In the genomic region with DNA sequence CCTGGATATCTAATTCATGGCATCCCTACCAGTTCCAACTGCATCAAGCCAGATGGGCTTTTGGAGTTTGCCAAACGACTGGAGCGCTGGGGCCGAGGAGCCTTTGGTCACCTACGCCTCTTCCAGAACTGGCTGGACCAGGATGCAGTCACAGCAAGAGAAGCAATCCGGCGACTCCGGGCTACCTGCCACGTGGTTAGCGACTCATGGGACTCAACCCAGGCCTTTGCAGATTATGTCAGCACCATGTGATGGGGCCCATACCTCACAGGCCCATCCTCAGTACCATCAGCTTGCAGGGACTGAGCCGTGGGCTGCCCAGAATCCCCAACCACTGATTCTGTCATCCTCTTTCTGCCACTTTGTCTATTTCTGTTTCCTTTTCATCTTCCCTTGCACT, we compare ENCODE assay signal across 15 mouse cellular contexts.
"Had no signal": no experiment of that assay in that cellular context is flagged by ENCODE, and none has a peak within 500 bp of the region (broad histone marks: within the 10 kb centered on the region; RNA-seq: fewer than 3 reads in every experiment).

No protein-coding gene starts in this region.

- ATAC-seq: hindbrain, postnatal 0 days; intestine, embryonic 16.5 days; liver, embryonic 12.5 days had no signal

- DNase-seq: gastrocnemius, postnatal 14 days; gastrocnemius, postnatal 36 days; heart, adult 18-20 months; heart, postnatal 14 days; heart, postnatal 36 days; kidney, adult 11 months; kidney, adult 2 months; kidney, adult 9 months; kidney, postnatal 36 days; layer of hippocampus, adult 9-11 months; layer of hippocampus, postnatal 36 days; left cerebral cortex, postnatal 4 days had no signal
